Mouse (Mus musculus) kidney, adult 18-20 months (tissue): ENCODE measurements around the gene Gm49776.
"Not testable (repeated sequence)": the region's sequence is repeated elsewhere in the genome, so short reads cannot be mapped to it uniquely, and the experiment has no call there.

Experiments
- DNase-seq: peaks from one replicate; pipeline ENCODE4 v3.0.0; 2021

Gene Gm49776

DNA sequence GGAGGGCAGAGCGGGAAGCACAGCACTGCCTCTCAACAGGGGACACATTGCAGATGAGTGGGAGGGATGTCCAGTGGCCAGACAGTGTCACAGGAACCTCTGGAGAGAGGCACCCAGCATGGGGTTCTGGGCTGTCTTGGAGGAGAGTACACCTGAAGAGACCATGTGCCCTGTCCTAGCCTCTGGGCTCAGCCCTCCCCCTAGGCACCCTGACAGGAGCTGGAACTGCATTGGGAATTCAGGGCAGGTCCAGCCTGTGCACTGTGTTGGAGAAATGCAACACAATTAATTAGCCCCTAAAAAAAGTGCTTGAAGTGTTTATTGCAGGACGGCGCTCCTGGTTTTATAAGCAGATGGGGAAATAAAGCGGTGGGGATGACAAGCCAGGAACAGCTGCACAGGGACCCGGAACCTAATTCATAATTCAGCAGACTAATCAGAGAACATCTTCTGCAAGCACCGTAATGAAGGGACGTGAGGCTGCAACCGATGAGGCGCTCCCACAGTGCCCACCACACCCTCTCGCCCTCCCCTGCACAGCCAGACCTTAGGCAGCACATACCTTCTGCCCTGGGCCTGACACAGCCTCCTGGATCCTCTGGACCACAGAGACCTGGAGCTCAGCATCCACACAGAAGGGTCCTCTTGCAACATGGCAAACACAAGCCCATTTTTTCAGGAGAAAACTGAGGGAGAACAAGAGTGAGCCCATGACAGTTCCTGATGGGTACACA is 59.6 kb downstream of the Gm49776 start:
- no peak for DNase-seq

DNA sequence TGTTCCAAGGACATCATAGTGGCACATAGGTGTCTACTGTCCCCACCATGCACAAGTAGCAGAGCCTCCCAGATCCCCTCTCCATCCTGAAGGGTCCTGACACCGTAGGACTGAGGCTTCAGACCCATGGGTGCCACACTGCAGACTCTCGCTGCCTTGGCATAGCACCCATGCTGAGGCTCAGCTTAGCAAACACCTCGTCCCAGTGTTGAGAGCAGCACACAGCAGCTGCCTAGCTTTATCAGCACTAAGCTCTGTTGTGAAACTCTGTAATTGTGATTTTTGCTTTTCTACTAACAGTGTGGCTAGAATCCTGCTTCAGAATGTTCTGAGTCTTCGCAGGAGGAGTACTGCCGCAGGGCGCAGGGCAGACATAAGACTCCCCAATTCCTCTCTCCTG is 60.2 kb downstream of the Gm49776 start:
- DNase-seq: no peak

DNA sequence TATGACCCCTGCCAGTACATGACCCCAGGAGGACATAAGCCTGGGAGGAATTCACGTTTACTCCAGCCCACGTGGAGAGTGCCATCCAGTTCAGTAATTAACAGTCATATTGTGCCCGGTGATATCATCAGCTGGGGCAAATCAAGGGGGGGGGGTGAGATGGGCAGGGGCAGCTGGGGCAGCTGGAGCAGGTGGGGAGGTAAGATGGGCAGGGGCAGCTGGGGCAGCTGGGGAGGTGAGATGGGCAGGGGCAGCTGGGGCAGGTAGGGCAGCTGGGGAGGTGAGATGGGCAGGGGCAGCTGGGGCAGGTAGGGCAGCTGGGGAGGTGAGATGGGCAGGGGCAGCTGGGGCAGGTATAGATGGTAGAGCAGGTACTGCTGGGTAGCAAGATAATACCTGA is 62.6 kb downstream of the Gm49776 start:
- not testable (repeated sequence) for DNase-seq
